13 mouse cellular contexts compared by ENCODE assay signal in genomic region chr10:84435930-84436329, GRCm38 (mm10). TPM values are rescaled to one million over a fixed set of nuclear protein-coding genes. Genes with fewer than 3 reads are reported as not detected.
DNase-seq lines count a peak whose midpoint lies in the region; ATAC-seq lines count a peak whose summit lies in the region.
"Had no signal": no experiment of that assay in that cellular context is flagged by ENCODE, and none has a peak within 500 bp of the region (broad histone marks: within the 10 kb centered on the region; RNA-seq: fewer than 3 reads in every experiment).

No protein-coding gene starts in this region.

- no peaks in the 10 kb centered on the region for H3K27me3 ChIP-seq in heart, embryonic 15.5 days
- H3K27me3 ChIP-seq in heart, embryonic 10.5 days (ENCODE audit: insufficient read depth, poor library complexity, severe bottlenecking), result no peaks in the 10 kb centered on the region
- no peaks in the 10 kb centered on the region for H3K27me3 ChIP-seq in embryonic facial prominence, embryonic 10.5 days (replicated peaks; ENCODE audit: low read depth, poor library complexity, severe bottlenecking)
- H3K27me3 ChIP-seq in forebrain, embryonic 12.5 days, result no peaks in the 10 kb centered on the region
- no peaks in the 10 kb centered on the region for H3K27me3 ChIP-seq in midbrain, embryonic 11.5 days (ENCODE audit: control insufficient read depth, insufficient read depth, low read length)

- no peak for DNase-seq in heart, embryonic 10.5 days (ENCODE audit: low spot score)
- no peak for DNase-seq in embryonic facial prominence, embryonic 10.5 days (ENCODE audit: low spot score)
- DNase-seq in midbrain, embryonic 11.5 days (ENCODE audit: low spot score, missing footprints), result no peak
- no peak for DNase-seq in urinary bladder, postnatal 14 days (ENCODE audit: low spot score)
- DNase-seq: adrenal gland, postnatal 25 days; kidney, adult 11 months; right cerebral cortex, postnatal 14 days; thymus, postnatal 25 days had no signal

- no peaks in the 10 kb centered on the region for H3K9me3 ChIP-seq in heart, embryonic 15.5 days (replicated peaks)
- no peaks in the 10 kb centered on the region for H3K9me3 ChIP-seq in heart, embryonic 10.5 days
- H3K9me3 ChIP-seq in embryonic facial prominence, embryonic 10.5 days, result no peaks in the 10 kb centered on the region
- no peaks in the 10 kb centered on the region for H3K9me3 ChIP-seq in forebrain, embryonic 12.5 days
- no peaks in the 10 kb centered on the region for H3K9me3 ChIP-seq in midbrain, embryonic 11.5 days (ENCODE audit: control insufficient read depth, low read length)
- H3K9me3 ChIP-seq: liver, embryonic 15.5 days had no signal

- ATAC-seq in heart, embryonic 15.5 days (replicated peaks; ENCODE audit: insufficient number of reproducible peaks, insufficient read depth, low FRiP score, low read depth), result no peak
- no peak for ATAC-seq in forebrain, embryonic 12.5 days (ENCODE audit: low FRiP score)
- ATAC-seq in midbrain, embryonic 11.5 days (ENCODE audit: low FRiP score), result no peak
- no peak for ATAC-seq in erythroid progenitor cell, adult 5-6 weeks (replicated peaks; ENCODE audit: low FRiP score, poor library complexity, severe bottlenecking)

- peaks cover 55% of the 10 kb centered on the region for H3K4me1 ChIP-seq in heart, embryonic 15.5 days (replicated peaks)
- H3K4me1 ChIP-seq in heart, embryonic 10.5 days, result peaks cover 54% of the 10 kb centered on the region
- H3K4me1 ChIP-seq in embryonic facial prominence, embryonic 10.5 days, result peaks cover 59% of the 10 kb centered on the region
- peaks cover 47% of the 10 kb centered on the region for H3K4me1 ChIP-seq in forebrain, embryonic 12.5 days
- peaks cover 30% of the 10 kb centered on the region for H3K4me1 ChIP-seq in midbrain, embryonic 11.5 days (ENCODE audit: control insufficient read depth, insufficient read depth, low read length)
- H3K4me1 ChIP-seq: liver, embryonic 15.5 days had no signal

- H3K4me3 ChIP-seq in heart, embryonic 15.5 days, result no peak overlapping the region
- H3K4me3 ChIP-seq in heart, embryonic 10.5 days, result no peak overlapping the region
- no peak overlapping the region for H3K4me3 ChIP-seq in embryonic facial prominence, embryonic 10.5 days
- no peak overlapping the region for H3K4me3 ChIP-seq in forebrain, embryonic 12.5 days (replicated peaks)
- no peak overlapping the region for H3K4me3 ChIP-seq in midbrain, embryonic 11.5 days (ENCODE audit: low read depth, low read length)
- H3K4me3 ChIP-seq: erythroblast, embryonic 14.5 days; liver, embryonic 15.5 days had no signal

- H3K4me2 ChIP-seq in heart, embryonic 15.5 days, result peak overlapping the region; percentile 16; the same call in 1 of the 2 replicates
- peak overlapping the region; percentile 10; the same call in 1 of the 2 replicates for H3K4me2 ChIP-seq in forebrain, embryonic 12.5 days
- no peak overlapping the region for H3K4me2 ChIP-seq in midbrain, embryonic 11.5 days
- H3K4me2 ChIP-seq: liver, embryonic 15.5 days had no signal

- WGBS in heart, embryonic 15.5 days, result 50% methylated on average over 11 of the region's 11 CpGs
- 54% methylated on average over 11 of the region's 11 CpGs for WGBS in heart, embryonic 10.5 days
- 51% methylated on average over 11 of the region's 11 CpGs for WGBS in embryonic facial prominence, embryonic 10.5 days
- WGBS in forebrain, embryonic 12.5 days, result 66% methylated on average over 11 of the region's 11 CpGs
- WGBS in midbrain, embryonic 11.5 days, result 71% methylated on average over 11 of the region's 11 CpGs

- peaks cover 4% of the 10 kb centered on the region; the same call in 1 of the 2 replicates for H3K36me3 ChIP-seq in heart, embryonic 15.5 days
- H3K36me3 ChIP-seq in heart, embryonic 10.5 days, result peaks cover 31% of the 10 kb centered on the region
- H3K36me3 ChIP-seq in embryonic facial prominence, embryonic 10.5 days (replicated peaks), result peaks cover 46% of the 10 kb centered on the region
- H3K36me3 ChIP-seq in forebrain, embryonic 12.5 days (replicated peaks), result peaks cover 26% of the 10 kb centered on the region
- peaks cover 2% of the 10 kb centered on the region for H3K36me3 ChIP-seq in midbrain, embryonic 11.5 days (ENCODE audit: control insufficient read depth, insufficient read depth, low read length)
- H3K36me3 ChIP-seq: liver, embryonic 15.5 days had no signal

- 0 out of 2 replicates have a peak overlapping the region, but pooled peaks have one; percentile 0 for H3K9ac ChIP-seq in heart, embryonic 15.5 days
- 0 out of 2 replicates have a peak overlapping the region, but pooled peaks have one; percentile 36 for H3K9ac ChIP-seq in forebrain, embryonic 12.5 days
- H3K9ac ChIP-seq in midbrain, embryonic 11.5 days (ENCODE audit: low read length), result 0 out of 2 replicates have a peak overlapping the region, but pooled peaks have one; percentile 2
- H3K9ac ChIP-seq: liver, embryonic 15.5 days had no signal

- H3K27ac ChIP-seq in heart, embryonic 15.5 days, result no peak overlapping the region
- H3K27ac ChIP-seq in heart, embryonic 10.5 days, result no peak overlapping the region
- 0 out of 2 replicates have a peak overlapping the region, but pooled peaks have one; percentile 30 for H3K27ac ChIP-seq in embryonic facial prominence, embryonic 10.5 days (replicated peaks)
- 0 out of 2 replicates have a peak overlapping the region, but pooled peaks have one; percentile 25 for H3K27ac ChIP-seq in forebrain, embryonic 12.5 days
- no peak overlapping the region for H3K27ac ChIP-seq in midbrain, embryonic 11.5 days (ENCODE audit: low read depth, low read length)
- H3K27ac ChIP-seq: liver, embryonic 15.5 days had no signal

RNA-seq across cellular contexts. Expression of gene Nuak1, which starts 4.5 kb away (rescaled TPM):
- polyA plus RNA-seq in heart, embryonic 15.5 days (2015; fragmentation: Nextera tagmentation; extraction: Ambion mirVana), result 3.1 TPM in 2 replicates
- polyA plus RNA-seq in heart, embryonic 10.5 days (2016; fragmentation: Nextera tagmentation; extraction: Ambion mirVana), result 1.8 and 1.9 TPM in 2 replicates
- polyA plus RNA-seq in embryonic facial prominence, embryonic 10.5 days (2016; fragmentation: Nextera tagmentation; extraction: Ambion mirVana), result 2.4 and 2.7 TPM in 2 replicates
- 4.4 and 5.3 TPM in 2 replicates for polyA plus RNA-seq in forebrain, embryonic 12.5 days (2016; fragmentation: Nextera tagmentation; extraction: Ambion mirVana)
- polyA plus RNA-seq in midbrain, embryonic 11.5 days (2014; fragmentation: Nextera tagmentation; extraction: Ambion mirVana), result 4.8 TPM in 2 replicates
- 2.1 and 4.0 TPM in 2 replicates for total RNA-seq in erythroid progenitor cell, adult 5-6 weeks (2015; ENCODE audit: low replicate concordance)
- 0.64 and 1.4 TPM in 2 replicates for total RNA-seq in erythroid progenitor cell, adult 5-6 weeks (2017; ENCODE audit: low replicate concordance)

Comparison
In these comparisons a context has a peak if more than half of its experiments do, and no peak if none do; other contexts are left out.
1. H3K27ac ChIP-seq: peak in embryonic facial prominence, embryonic 10.5 days (single experiment) and forebrain, embryonic 12.5 days (single experiment); none in heart, embryonic 15.5 days (single experiment), heart, embryonic 10.5 days (single experiment) and midbrain, embryonic 11.5 days (single experiment).
2. Peak in every context shown above with its lines, with median percentiles within 50 percentile points of each other: H3K9ac ChIP-seq.